Mouse (Mus musculus): ENCODE data around the gene Atxn2l. TPM values are rescaled to one million over a fixed set of nuclear protein-coding genes. Genes with fewer than 3 reads are reported as not detected.

Gene Atxn2l
- polyA plus RNA-seq, 1 experiment from 2014 or later = 50.7 TPM

- H3K4me2 ChIP-seq (ENCODE audit: low read length) = no peak overlapping the region
- DNase-seq (ENCODE audit: low spot score) = no peak
- 78% methylated on average over 2 of the region's 2 CpGs for WGBS
Observed at GRCm38 (mm10) chr7:126455242-126455641, 48.0 kb downstream of the Atxn2l start.

DNA sequence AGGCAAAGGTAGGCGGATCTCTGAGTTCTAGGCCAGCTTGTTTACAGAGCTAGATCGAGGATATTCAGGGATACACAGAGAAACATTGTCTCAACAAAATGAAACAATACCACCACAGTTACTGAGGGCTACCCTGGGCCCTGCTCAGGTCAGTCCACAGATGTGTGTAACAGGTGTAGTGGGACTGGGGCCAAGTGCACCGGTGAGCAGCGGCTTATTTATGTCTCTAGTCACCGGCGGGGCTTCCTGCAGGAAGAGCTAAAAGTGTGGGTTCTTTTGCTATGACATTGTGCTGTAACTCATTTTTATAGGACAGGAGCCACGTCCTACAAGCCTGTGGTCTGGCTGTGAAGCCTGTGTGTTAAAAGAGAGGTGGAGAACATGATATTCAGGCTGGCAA lies 49.4 kb downstream of the Atxn2l start:
- Histone ChIP-seq H3K27me3 (replicated peaks; ENCODE audit: control insufficient read depth, insufficient read depth, low read length) (no peaks in the 10 kb centered on the region), H3K9ac (ENCODE audit: low read length) (no peak overlapping the region), H3K27ac (ENCODE audit: low read depth) (no peak overlapping the region), H3K4me3 (ENCODE audit: low read depth, low read length) (no peak overlapping the region), H3K36me3 (ENCODE audit: control insufficient read depth, insufficient read depth, low read length) (no peaks in the 10 kb centered on the region), H3K4me2 (ENCODE audit: low read length) (no peak overlapping the region), H3K4me1 (replicated peaks; ENCODE audit: control insufficient read depth, insufficient read depth, low read length) (no peaks in the 10 kb centered on the region), H3K9me3 (ENCODE audit: control insufficient read depth, low read length) (no peaks in the 10 kb centered on the region)
- DNase-seq (ENCODE audit: low spot score) (no peak), ATAC-seq (replicated peaks; ENCODE audit: low FRiP score, low TSS enrichment, low read depth) (no peak)
- 44% methylated on average over 7 of the region's 7 CpGs for WGBS

More at GRCm38 (mm10) chr7:126455242-126455641, 48.0 kb downstream of the Atxn2l start:
- no peak overlapping the region for H3K9ac ChIP-seq (ENCODE audit: low read length)
- ATAC-seq (replicated peaks; ENCODE audit: low FRiP score, low TSS enrichment, low read depth) = no peak
- H3K9me3 ChIP-seq (ENCODE audit: control insufficient read depth, low read length) = no peaks in the 10 kb centered on the region
- no peaks in the 10 kb centered on the region for H3K4me1 ChIP-seq (replicated peaks; ENCODE audit: control insufficient read depth, insufficient read depth, low read length)
- H3K27me3 ChIP-seq (replicated peaks; ENCODE audit: control insufficient read depth, insufficient read depth, low read length) = no peaks in the 10 kb centered on the region
- no peak overlapping the region for H3K4me3 ChIP-seq (ENCODE audit: low read depth, low read length)
- H3K36me3 ChIP-seq (ENCODE audit: control insufficient read depth, insufficient read depth, low read length) = no peaks in the 10 kb centered on the region
- no peak overlapping the region for H3K27ac ChIP-seq (ENCODE audit: low read depth)

DNA sequence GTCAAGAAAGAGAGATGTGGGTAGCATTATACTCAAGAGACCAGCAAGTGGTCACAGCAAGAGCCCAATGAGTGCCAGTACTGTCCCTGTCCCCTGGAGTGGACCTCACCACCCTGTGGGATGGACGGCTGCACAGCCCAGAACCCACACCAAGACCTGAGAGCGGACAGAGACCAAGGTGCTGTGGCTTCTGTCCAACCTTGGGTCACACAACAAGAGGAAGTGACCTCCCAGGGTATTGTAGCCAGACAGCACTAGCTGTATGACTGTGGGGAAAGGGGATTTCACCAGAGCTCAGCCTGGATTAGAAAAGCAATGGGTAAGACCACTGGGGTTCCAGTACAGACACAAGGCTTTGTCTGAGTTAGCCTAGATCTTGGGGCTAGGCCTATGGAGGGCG lies 51.0 kb downstream of the Atxn2l start:
- DNase-seq (ENCODE audit: low spot score) = no peak
- WGBS = 94% methylated on average over 3 of the region's 3 CpGs

GRCm38 (mm10) chr7:126450641-126451040 lies 52.6 kb downstream of the Atxn2l start:
- H3K36me3 ChIP-seq (ENCODE audit: control insufficient read depth, insufficient read depth, low read length) = peaks cover 16% of the 10 kb centered on the region
- H3K9ac ChIP-seq (ENCODE audit: low read length) = no peak overlapping the region
- ATAC-seq (replicated peaks; ENCODE audit: low FRiP score, low TSS enrichment, low read depth) = no peak
- H3K27ac ChIP-seq (ENCODE audit: low read depth) = no peak overlapping the region
- H3K27me3 ChIP-seq (replicated peaks; ENCODE audit: control insufficient read depth, insufficient read depth, low read length) = no peaks in the 10 kb centered on the region
- no peaks in the 10 kb centered on the region for H3K4me1 ChIP-seq (replicated peaks; ENCODE audit: control insufficient read depth, insufficient read depth, low read length)
- DNase-seq (ENCODE audit: low spot score) = no peak
- WGBS = 89% methylated on average over 6 of the region's 6 CpGs
- H3K9me3 ChIP-seq (ENCODE audit: control insufficient read depth, low read length) = no peaks in the 10 kb centered on the region
- H3K4me3 ChIP-seq (ENCODE audit: low read depth, low read length) = no peak overlapping the region
- H3K4me2 ChIP-seq (ENCODE audit: low read length) = no peak overlapping the region

More for the DNA sequence above, 51.0 kb downstream of the Atxn2l start:
- Histone ChIP-seq H3K9me3 (ENCODE audit: control insufficient read depth, low read length) (no peaks in the 10 kb centered on the region), H3K4me1 (replicated peaks; ENCODE audit: control insufficient read depth, insufficient read depth, low read length) (no peaks in the 10 kb centered on the region), H3K9ac (ENCODE audit: low read length) (no peak overlapping the region), H3K36me3 (ENCODE audit: control insufficient read depth, insufficient read depth, low read length) (peaks cover 8% of the 10 kb centered on the region; the same call in 1 of the 2 replicates), H3K4me2 (ENCODE audit: low read length) (no peak overlapping the region), H3K4me3 (ENCODE audit: low read depth, low read length) (no peak overlapping the region), H3K27ac (ENCODE audit: low read depth) (no peak overlapping the region), H3K27me3 (replicated peaks; ENCODE audit: control insufficient read depth, insufficient read depth, low read length) (no peaks in the 10 kb centered on the region)
- no peak for ATAC-seq (replicated peaks; ENCODE audit: low FRiP score, low TSS enrichment, low read depth)

GRCm38 (mm10) chr7:126449991-126450390 lies 53.2 kb downstream of the Atxn2l start:
- H3K36me3 ChIP-seq (ENCODE audit: control insufficient read depth, insufficient read depth, low read length) = peaks cover 23% of the 10 kb centered on the region
- WGBS = 92% methylated on average over 18 of the region's 18 CpGs
- H3K4me1 ChIP-seq (replicated peaks; ENCODE audit: control insufficient read depth, insufficient read depth, low read length) = no peaks in the 10 kb centered on the region
- no peak overlapping the region for H3K9ac ChIP-seq (ENCODE audit: low read length)
- H3K27ac ChIP-seq (ENCODE audit: low read depth) = no peak overlapping the region
- no peak overlapping the region for H3K4me3 ChIP-seq (ENCODE audit: low read depth, low read length)
- no peaks in the 10 kb centered on the region for H3K27me3 ChIP-seq (replicated peaks; ENCODE audit: control insufficient read depth, insufficient read depth, low read length)
- no peaks in the 10 kb centered on the region for H3K9me3 ChIP-seq (ENCODE audit: control insufficient read depth, low read length)
- ATAC-seq (replicated peaks; ENCODE audit: low FRiP score, low TSS enrichment, low read depth) = no peak
- DNase-seq (ENCODE audit: low spot score) = no peak
- no peak overlapping the region for H3K4me2 ChIP-seq (ENCODE audit: low read length)

DNA sequence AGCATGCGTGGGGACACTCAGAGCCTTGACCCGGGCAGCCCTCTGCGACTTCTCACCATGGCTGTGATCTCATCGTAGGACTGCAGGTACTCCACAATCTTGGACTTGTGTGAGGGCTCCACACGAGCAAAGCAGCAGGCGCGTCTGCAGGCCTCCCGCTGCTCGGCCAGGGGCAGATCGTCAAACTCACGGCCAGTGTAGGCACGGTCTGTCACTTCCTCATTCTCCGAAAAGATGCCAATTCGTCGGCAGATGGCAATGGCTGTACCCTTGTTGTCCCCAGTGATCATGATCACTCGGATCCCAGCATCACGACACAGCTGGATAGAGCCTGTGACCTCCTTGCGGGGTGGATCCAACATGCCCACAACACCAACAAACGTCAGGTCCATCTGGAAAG lies 54.8 kb downstream of the Atxn2l start:
- ATAC-seq (replicated peaks; ENCODE audit: low FRiP score, low TSS enrichment, low read depth) = no peak
- Histone ChIP-seq H3K4me3 (ENCODE audit: low read depth, low read length) (no peak overlapping the region), H3K4me2 (ENCODE audit: low read length) (no peak overlapping the region), H3K27me3 (replicated peaks; ENCODE audit: control insufficient read depth, insufficient read depth, low read length) (no peaks in the 10 kb centered on the region), H3K36me3 (ENCODE audit: control insufficient read depth, insufficient read depth, low read length) (peaks cover 34% of the 10 kb centered on the region), H3K4me1 (replicated peaks; ENCODE audit: control insufficient read depth, insufficient read depth, low read length) (no peaks in the 10 kb centered on the region), H3K27ac (ENCODE audit: low read depth) (no peak overlapping the region), H3K9me3 (ENCODE audit: control insufficient read depth, low read length) (no peaks in the 10 kb centered on the region), H3K9ac (ENCODE audit: low read length) (no peak overlapping the region)
- 92% methylated on average over 19 of the region's 19 CpGs for WGBS
- no peak for DNase-seq (ENCODE audit: low spot score)

DNA sequence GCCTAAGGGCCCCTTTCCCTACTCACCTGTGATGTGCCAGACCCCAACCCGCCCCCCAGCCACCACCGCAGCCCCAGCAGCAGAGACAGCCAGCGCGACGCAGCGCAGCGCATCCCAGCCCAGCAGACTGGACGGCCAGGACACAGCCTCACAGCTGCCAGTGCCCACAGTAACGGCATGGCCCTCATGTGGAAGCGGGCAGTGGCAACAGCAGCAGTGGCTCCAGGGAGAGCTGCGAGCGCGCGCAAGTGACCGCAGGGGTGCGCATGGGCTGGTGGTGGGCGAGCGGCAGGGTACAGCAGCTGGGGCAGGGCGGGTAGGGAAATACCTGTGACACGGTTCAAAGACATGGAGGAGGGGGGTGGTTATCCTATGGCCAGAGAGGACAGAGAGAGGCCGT lies 57.0 kb downstream of the Atxn2l start:
- no peak overlapping the region for H3K27ac ChIP-seq (ENCODE audit: low read depth)
- H3K36me3 ChIP-seq (ENCODE audit: control insufficient read depth, insufficient read depth, low read length) = peaks cover 40% of the 10 kb centered on the region
- DNase-seq (ENCODE audit: low spot score) = no peak
- H3K4me1 ChIP-seq (replicated peaks; ENCODE audit: control insufficient read depth, insufficient read depth, low read length) = no peaks in the 10 kb centered on the region
- H3K27me3 ChIP-seq (replicated peaks; ENCODE audit: control insufficient read depth, insufficient read depth, low read length) = no peaks in the 10 kb centered on the region
- 89% methylated on average over 21 of the region's 21 CpGs for WGBS
- H3K9me3 ChIP-seq (ENCODE audit: control insufficient read depth, low read length) = no peaks in the 10 kb centered on the region
- no peak overlapping the region for H3K4me3 ChIP-seq (ENCODE audit: low read depth, low read length)
- H3K9ac ChIP-seq (ENCODE audit: low read length) = no peak overlapping the region
- H3K4me2 ChIP-seq (ENCODE audit: low read length) = no peak overlapping the region
- ATAC-seq (replicated peaks; ENCODE audit: low FRiP score, low TSS enrichment, low read depth) = no peak

GRCm38 (mm10) chr7:126445104-126445815 lies 58.0 kb downstream of the Atxn2l start:
- no peak overlapping the region for H3K9ac ChIP-seq (ENCODE audit: low read length)
- peaks cover 40% of the 10 kb centered on the region for H3K36me3 ChIP-seq (ENCODE audit: control insufficient read depth, insufficient read depth, low read length)
- DNase-seq (ENCODE audit: low spot score) (no peak), ATAC-seq (replicated peaks; ENCODE audit: low FRiP score, low TSS enrichment, low read depth) (no peak)
- H3K9me3 ChIP-seq (ENCODE audit: control insufficient read depth, low read length) = no peaks in the 10 kb centered on the region
- WGBS = 93% methylated on average over 15 of the region's 15 CpGs
- H3K27ac ChIP-seq (ENCODE audit: low read depth) = no peak overlapping the region
- no peak overlapping the region for H3K4me3 ChIP-seq (ENCODE audit: low read depth, low read length)
- no peaks in the 10 kb centered on the region for H3K4me1 ChIP-seq (replicated peaks; ENCODE audit: control insufficient read depth, insufficient read depth, low read length)
- no peaks in the 10 kb centered on the region for H3K27me3 ChIP-seq (replicated peaks; ENCODE audit: control insufficient read depth, insufficient read depth, low read length)
- no peak overlapping the region for H3K4me2 ChIP-seq (ENCODE audit: low read length)

GRCm38 (mm10) chr7:126444536-126444935 lies 58.7 kb downstream of the Atxn2l start:
- Histone ChIP-seq H3K36me3 (ENCODE audit: control insufficient read depth, insufficient read depth, low read length) (peaks cover 40% of the 10 kb centered on the region), H3K4me1 (replicated peaks; ENCODE audit: control insufficient read depth, insufficient read depth, low read length) (no peaks in the 10 kb centered on the region), H3K4me3 (ENCODE audit: low read depth, low read length) (no peak overlapping the region), H3K9me3 (ENCODE audit: control insufficient read depth, low read length) (no peaks in the 10 kb centered on the region), H3K27me3 (replicated peaks; ENCODE audit: control insufficient read depth, insufficient read depth, low read length) (no peaks in the 10 kb centered on the region), H3K4me2 (ENCODE audit: low read length) (no peak overlapping the region), H3K9ac (ENCODE audit: low read length) (no peak overlapping the region), H3K27ac (ENCODE audit: low read depth) (no peak overlapping the region)
- no peak for ATAC-seq (replicated peaks; ENCODE audit: low FRiP score, low TSS enrichment, low read depth)
- no peak for DNase-seq (ENCODE audit: low spot score)
- WGBS = 90% methylated on average over 9 of the region's 9 CpGs

Measured in intestine, embryonic 14.5 days (tissue).